Mouse (Mus musculus) bone marrow, adult 2 months (tissue): Measurements from ENCODE around the gene Itsn1. TPM values are rescaled to one million over a fixed set of nuclear protein-coding genes. Genes with fewer than 3 reads are reported as not detected.
A peak's percentile ranks its signal among the peaks of the same experiment; 100 is the strongest.

Experiments used
- H3K27ac ChIP-seq: fragments of 200-500 bp; 2 replicates; pipeline ENCODE4 v1.5.1; 2012; ENCODE audit warnings: low read depth, mild to moderate bottlenecking, control low read depth, inconsistent platforms, low read length; ENCODE audit not compliant: control insufficient read depth, poor library complexity, insufficient read depth
- H3K4me1 ChIP-seq: fragments of 200-500 bp; 2 replicates; pipeline ENCODE4 v1.6.1; 2011; ENCODE audit warnings: low read length; ENCODE audit not compliant: control insufficient read depth, insufficient read depth
- H3K4me3 ChIP-seq: fragments of 200-500 bp; replicated peaks from 2 replicates; pipeline ENCODE3; 2011; ENCODE audit warnings: mild to moderate bottlenecking, low read depth, low read length, control low read depth; ENCODE audit not compliant: control insufficient read depth
- CTCF ChIP-seq: fragments of 200-500 bp; IDR thresholded peaks from 2 replicates; pipeline ENCODE4 v1.5.1; 2011; ENCODE audit warnings: low read length, control low read depth; ENCODE audit not compliant: control insufficient read depth, insufficient read depth
- POLR2A ChIP-seq: fragments of 200-500 bp; IDR thresholded peaks from 2 replicates; pipeline ENCODE4 v1.6.1; 2011; ENCODE audit warnings: low read depth, mild to moderate bottlenecking, control low read depth, low read length, borderline replicate concordance; ENCODE audit not compliant: control insufficient read depth
- WGBS: fragments of 180-500 bp; shearing (Covaris S2); methylation state at CpG from one replicate; pipeline ENCODE4 v1.1.7; 2018; 5-methylcytosine and 5-hydroxymethylcytosine counted together
- polyA plus RNA-seq: library from polyadenylated mRNA; stranded (reverse); fragments of >200 nt; gene quantifications from 2 replicates; pipeline ENCODE4 v1.2.4, GENCODE M21; 2011; ENCODE audit warnings: low replicate concordance; ENCODE audit not compliant: missing spikeins, insufficient read depth, insufficient read length

Itsn1 gene
- polyA plus RNA-seq, 1 experiment = 158 TPM

- Histone ChIP-seq H3K27ac (0 out of 2 replicates have a peak overlapping the region, but pooled peaks have one; percentile 27), H3K4me3 (no peak overlapping the region), H3K4me1 (no peaks in the 10 kb centered on the region; the same call in 1 of the 2 replicates)
- TF ChIP-seq POLR2A (no peak), CTCF (no peak)
- WGBS = 25% methylated on average over 10 of the region's 10 CpGs
Measured at GRCm38 (mm10) chr16:91932843-91933518, 203.9 kb downstream of the Itsn1 start.

- Histone ChIP-seq H3K4me1 (no peaks in the 10 kb centered on the region; the same call in 1 of the 2 replicates), H3K27ac (no peak overlapping the region), H3K4me3 (no peak overlapping the region)
- WGBS = 62% methylated on average over 8 of the region's 8 CpGs
- peak; percentile 70 for TF ChIP-seq CTCF
- no peak for TF ChIP-seq POLR2A
Measured at GRCm38 (mm10) chr16:91935108-91935507, 206.0 kb downstream of the Itsn1 start.

- no peak for TF ChIP-seq CTCF
- TF ChIP-seq POLR2A = no peak
- Histone ChIP-seq H3K4me1 (no peaks in the 10 kb centered on the region; the same call in 1 of the 2 replicates), H3K4me3 (no peak overlapping the region), H3K27ac (no peak overlapping the region)
- WGBS = 38% methylated on average over 8 of the region's 8 CpGs
Measured at GRCm38 (mm10) chr16:91935726-91936125, 206.6 kb downstream of the Itsn1 start.

GRCm38 (mm10) chr16:91936340-91937030 is 207.4 kb downstream of the Itsn1 start:
- no peak overlapping the region for H3K27ac ChIP-seq
- WGBS = 42% methylated on average over 10 of the region's 10 CpGs
- H3K4me3 ChIP-seq = no peak overlapping the region

GRCm38 (mm10) chr16:91937281-91937680 is 208.2 kb downstream of the Itsn1 start:
- no peak overlapping the region for H3K27ac ChIP-seq
- H3K4me3 ChIP-seq = no peak overlapping the region
- WGBS = 89% methylated on average over 11 of the region's 11 CpGs
- no peak for TF ChIP-seq POLR2A
- no peak for TF ChIP-seq CTCF
- no peaks in the 10 kb centered on the region; the same call in 1 of the 2 replicates for H3K4me1 ChIP-seq

More at GRCm38 (mm10) chr16:91936340-91937030, 207.4 kb downstream of the Itsn1 start:
- TF ChIP-seq POLR2A (no peak), CTCF (peak; percentile 72)
- no peaks in the 10 kb centered on the region; the same call in 1 of the 2 replicates for H3K4me1 ChIP-seq

- H3K4me3 ChIP-seq = no peak overlapping the region
- 83% methylated on average over 5 of the region's 5 CpGs for WGBS
- TF ChIP-seq CTCF (no peak), POLR2A (no peak)
- no peak overlapping the region for H3K27ac ChIP-seq
- H3K4me1 ChIP-seq = no peaks in the 10 kb centered on the region; the same call in 1 of the 2 replicates
Measured at GRCm38 (mm10) chr16:91938141-91938540, 209.1 kb downstream of the Itsn1 start.

- WGBS = 76% methylated on average over 6 of the region's 6 CpGs
- Histone ChIP-seq H3K4me1 (no peaks in the 10 kb centered on the region), H3K4me3 (no peak overlapping the region), H3K27ac (no peak overlapping the region)
- TF ChIP-seq POLR2A (no peak), CTCF (no peak)
Measured at GRCm38 (mm10) chr16:91940726-91941125, 211.6 kb downstream of the Itsn1 start.

- WGBS = 90% methylated on average over 14 of the region's 14 CpGs
- Histone ChIP-seq H3K4me3 (no peak overlapping the region), H3K4me1 (no peaks in the 10 kb centered on the region), H3K27ac (no peak overlapping the region)
- TF ChIP-seq CTCF = no peak
- no peak for TF ChIP-seq POLR2A
Measured at GRCm38 (mm10) chr16:91942201-91942600, 213.1 kb downstream of the Itsn1 start.
